Mouse (Mus musculus) urinary bladder, postnatal 14 days (tissue): Measurements from ENCODE around the gene Plin2.
"Not testable (repeated sequence)": the region's sequence is repeated elsewhere in the genome, so short reads cannot be mapped to it uniquely, and the experiment has no call there.

Experiments used
- DNase-seq: peaks from one replicate; pipeline ENCODE4 v3.0.0; 2021; ENCODE audit warnings: low spot score

The Plin2 gene

DNA sequence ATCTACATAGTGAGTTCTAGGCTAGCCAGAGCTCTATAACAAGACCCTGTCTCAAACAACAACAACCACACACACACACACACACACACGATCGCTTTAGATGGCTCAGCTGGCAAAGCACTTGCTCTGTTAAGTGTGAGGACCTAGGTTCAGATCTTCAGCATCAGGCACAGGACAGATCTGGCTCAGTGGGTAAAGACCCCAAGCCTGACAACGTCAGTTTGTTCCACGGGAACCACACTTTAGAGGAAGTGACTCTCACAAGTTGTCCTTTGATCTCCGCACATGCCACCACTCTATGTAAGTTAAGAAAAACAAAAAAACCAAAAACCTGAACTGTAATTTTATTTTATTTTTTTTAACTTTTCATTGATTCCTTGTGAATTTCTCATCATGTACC lies 13.4 kb upstream of the Plin2 start:
- DNase-seq, result no peak

GRCm38 (mm10) chr4:86681846-86682245 lies 12.0 kb upstream of the Plin2 start:
- DNase-seq, result no peak

GRCm38 (mm10) chr4:86681421-86681820 lies 11.6 kb upstream of the Plin2 start:
- DNase-seq, result no peak

- no peak for DNase-seq
Measured at GRCm38 (mm10) chr4:86679686-86680085, 9.8 kb upstream of the Plin2 start.

- DNase-seq, result no peak
Measured at GRCm38 (mm10) chr4:86676756-86677155, 6.9 kb upstream of the Plin2 start.

- DNase-seq, result not testable (repeated sequence)
Measured at GRCm38 (mm10) chr4:86674739-86675138, 4.9 kb upstream of the Plin2 start.

- not testable (repeated sequence) for DNase-seq
Measured at GRCm38 (mm10) chr4:86674150-86674549, 4.3 kb upstream of the Plin2 start.

- no peak for DNase-seq
Measured at GRCm38 (mm10) chr4:86672450-86672849, 2.6 kb upstream of the Plin2 start.

DNA sequence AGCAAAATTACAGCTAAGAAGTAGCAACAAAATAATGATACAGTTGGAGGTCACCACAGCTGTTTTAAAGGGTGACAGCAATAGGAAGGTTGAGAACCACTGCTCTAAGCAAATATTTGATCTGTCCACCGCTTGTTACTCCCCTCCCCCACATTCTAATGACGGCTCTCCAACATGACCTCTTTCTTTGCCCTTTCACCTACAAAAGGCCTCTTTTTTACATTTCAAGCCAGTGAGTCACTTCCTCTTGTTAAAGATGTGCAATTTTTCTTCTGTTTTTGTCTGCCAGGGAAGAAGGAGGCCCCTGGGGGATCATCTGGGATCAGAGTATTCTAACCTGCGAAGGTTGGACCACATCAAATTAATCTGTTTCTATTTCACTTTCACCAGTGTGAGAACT lies 1.9 kb upstream of the Plin2 start:
- no peak for DNase-seq

- DNase-seq, result no peak
Measured at GRCm38 (mm10) chr4:86670582-86671306, 884 bp upstream of the Plin2 start.

- DNase-seq, result peak; percentile 26
Measured at GRCm38 (mm10) chr4:86669241-86669753, 563 bp downstream of the Plin2 start.

- DNase-seq, result no peak
Measured at GRCm38 (mm10) chr4:86668290-86669000, 1.4 kb downstream of the Plin2 start.

- DNase-seq, result no peak
Measured at GRCm38 (mm10) chr4:86665596-86665995, 4.3 kb downstream of the Plin2 start.

- DNase-seq, result no peak
Measured at GRCm38 (mm10) chr4:86663919-86664318, 5.9 kb downstream of the Plin2 start.

DNA sequence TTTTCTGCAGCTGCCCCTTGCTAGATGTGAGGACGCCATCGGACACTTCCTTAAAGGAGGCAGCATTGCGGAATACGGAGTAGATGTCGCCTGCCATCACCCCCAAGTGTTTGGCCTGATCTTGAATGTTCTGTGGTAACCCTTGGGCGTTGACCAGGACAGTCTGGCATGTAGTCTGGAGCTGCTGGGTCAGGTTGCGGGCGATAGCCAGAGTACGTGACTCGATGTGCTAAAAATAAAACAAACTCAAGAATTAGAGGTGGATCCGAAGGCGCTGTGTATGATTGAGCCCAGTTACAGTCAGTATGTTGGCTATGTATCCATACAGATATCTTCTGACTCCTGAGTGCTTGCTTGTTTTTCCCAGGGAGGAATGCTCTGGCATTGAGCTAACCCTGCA lies 12.7 kb downstream of the Plin2 start:
- DNase-seq, result no peak

DNA sequence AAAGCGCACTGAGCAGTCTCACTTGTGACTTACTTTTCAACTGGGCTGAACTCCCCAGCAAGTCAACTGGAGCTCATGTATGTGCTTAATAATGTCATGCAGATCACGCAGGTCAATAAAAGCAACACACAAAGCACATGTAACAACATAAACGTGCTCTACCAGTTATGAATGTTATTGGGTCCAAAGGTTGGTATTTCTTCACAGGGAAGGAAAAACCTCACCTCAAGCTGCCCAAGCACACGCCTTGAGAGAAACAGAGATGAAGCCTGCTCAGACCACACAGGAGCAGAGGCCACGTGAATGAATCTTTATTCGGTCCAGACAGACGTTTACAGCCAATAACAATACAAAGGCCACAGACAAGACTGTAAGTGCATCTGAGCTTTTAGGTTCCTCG lies 13.4 kb downstream of the Plin2 start:
- not testable (repeated sequence) for DNase-seq

GRCm38 (mm10) chr4:86651686-86652384 lies 18.0 kb downstream of the Plin2 start:
- DNase-seq, result no peak

GRCm38 (mm10) chr4:86648394-86648793 lies 21.5 kb downstream of the Plin2 start:
- not testable (repeated sequence) for DNase-seq

GRCm38 (mm10) chr4:86637561-86637960 lies 32.3 kb downstream of the Plin2 start:
- not testable (repeated sequence) for DNase-seq

GRCm38 (mm10) chr4:86634873-86635272 lies 35.0 kb downstream of the Plin2 start:
- not testable (repeated sequence) for DNase-seq

DNA sequence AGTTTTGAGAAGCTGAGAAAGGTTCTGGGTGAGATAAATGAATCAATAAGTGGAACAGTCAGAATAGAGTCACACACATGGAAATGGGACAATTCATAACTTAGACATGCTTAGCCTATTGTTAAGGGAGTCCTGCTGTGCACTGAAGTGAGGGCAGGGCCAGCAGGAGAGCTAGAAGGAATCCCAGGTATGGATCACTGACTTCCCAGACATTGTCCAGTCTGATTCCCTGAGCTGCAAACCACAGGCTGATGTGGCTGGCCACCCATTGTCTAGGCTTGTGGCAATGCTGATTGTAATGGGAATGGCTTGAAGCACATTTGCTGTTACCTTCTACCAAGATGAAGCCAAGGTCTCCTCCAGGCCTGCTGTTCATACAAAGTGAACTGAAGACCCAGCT lies 35.5 kb downstream of the Plin2 start:
- not testable (repeated sequence) for DNase-seq

GRCm38 (mm10) chr4:86632556-86632955 lies 37.3 kb downstream of the Plin2 start:
- not testable (repeated sequence) for DNase-seq

- DNase-seq, result no peak
Measured at GRCm38 (mm10) chr4:86631831-86632230, 38.0 kb downstream of the Plin2 start.
